ENCODE assay signal across 26 mouse cellular contexts in genomic region chr7:44551731-44552130, GRCm38 (mm10). TPM values are rescaled to one million over a fixed set of nuclear protein-coding genes. Genes with fewer than 3 reads are reported as not detected.
DNase-seq lines count a peak whose midpoint lies in the region; ATAC-seq and TF ChIP-seq lines count a peak whose summit lies in the region.
"Had no signal": no experiment of that assay in that cellular context is flagged by ENCODE, and none has a peak within 500 bp of the region (broad histone marks: within the 10 kb centered on the region; RNA-seq: fewer than 3 reads in every experiment).

No protein-coding gene starts in this region.

- no peak overlapping the region for H3K4me3 ChIP-seq in gastrocnemius, adult 2 months
- 0 out of 2 replicates have a peak overlapping the region, but pooled peaks have one; percentile 84 for H3K4me3 ChIP-seq in limb, embryonic 12.5 days (replicated peaks)
- H3K4me3 ChIP-seq: embryonic facial prominence, embryonic 12.5 days; heart, adult 2 months; heart, embryonic 15.5 days had no signal

- H3K4me1 ChIP-seq in limb, embryonic 12.5 days (replicated peaks) = peaks cover 22% of the 10 kb centered on the region

- intact Hi-C loops in gastrocnemius, adult 2 months (cut with DNase I) = loop anchor here (10.0 kb wide), 1 partner anchor 1163 kb away; the partner anchor contains the start of genes Rpl18 and Sphk2
- intact Hi-C loops in gastrocnemius, postnatal 14 days (cut with DNase I; ENCODE audit: low total_unique reads) = loop anchor here (5.0 kb wide), 1 partner anchor 49 kb away; no protein-coding TSS in a partner anchor

- no peak for ATAC-seq in limb, embryonic 12.5 days (ENCODE audit: insufficient number of reproducible peaks, insufficient read depth, low FRiP score, low TSS enrichment, low read depth)
- ATAC-seq: hindbrain, postnatal 0 days; intestine, postnatal 0 days had no signal

- DNase-seq in cerebellum, adult 11-12 months = peak; percentile 61
- no peak for DNase-seq in cerebellum, postnatal 36 days
- peak; percentile 34 for DNase-seq in gastrocnemius, adult 2 months
- no peak for DNase-seq in gastrocnemius, postnatal 14 days
- DNase-seq in thymus, postnatal 4 days = peak; percentile 30
- DNase-seq in thymus, postnatal 0 days (ENCODE audit: low spot score) = no peak
- DNase-seq in right cerebral cortex, postnatal 14 days = no peak
- DNase-seq: gastrocnemius, postnatal 10 days; heart, adult 2 months; lung, adult 18-20 months; retina, postnatal 1 day; right cerebral cortex, postnatal 4 days; thymus, postnatal 25 days had no signal

- no peak overlapping the region for H3K9ac ChIP-seq in limb, embryonic 12.5 days (replicated peaks)
- H3K9ac ChIP-seq: embryonic facial prominence, embryonic 12.5 days; heart, embryonic 15.5 days had no signal

- no peaks in the 10 kb centered on the region for H3K27me3 ChIP-seq in limb, embryonic 12.5 days
- H3K27me3 ChIP-seq: embryonic facial prominence, embryonic 12.5 days; megakaryocyte, embryonic 14.5 days had no signal

- H3K36me3 ChIP-seq in limb, embryonic 12.5 days = peaks cover 33% of the 10 kb centered on the region

- 82% methylated on average over 22 of the region's 22 CpGs for WGBS in limb, embryonic 12.5 days

- no peak for TF ChIP-seq CTCF in gastrocnemius, adult 2 months (IDR thresholded peaks at IDR 0.05)

- H3K9me3 ChIP-seq in limb, embryonic 12.5 days = peaks cover under 1% of the 10 kb centered on the region; the same call in 1 of the 2 replicates
- H3K9me3 ChIP-seq: embryonic facial prominence, embryonic 12.5 days; heart, embryonic 15.5 days; megakaryocyte, embryonic 14.5 days had no signal

- H3K27ac ChIP-seq in gastrocnemius, adult 2 months = no peak overlapping the region
- H3K27ac ChIP-seq in limb, embryonic 12.5 days = no peak overlapping the region
- H3K27ac ChIP-seq: embryonic facial prominence, embryonic 12.5 days; heart, adult 2 months; heart, embryonic 15.5 days; hindbrain, postnatal 0 days; kidney, postnatal 0 days; stomach, postnatal 0 days had no signal

- H3K4me2 ChIP-seq in limb, embryonic 12.5 days = no peak overlapping the region
- H3K4me2 ChIP-seq: heart, embryonic 15.5 days had no signal

RNA-seq across cellular contexts. Expression of gene Nr1h2, which starts 2.0 kb away (rescaled TPM):
- total RNA-seq in gastrocnemius, adult 2 months (2021) = 10 to 100 TPM; 40.6 to 42.7 TPM
- total RNA-seq in gastrocnemius, postnatal 14 days (2021) = 10 to 100 TPM; 28.0 to 28.2 TPM
- polyA plus RNA-seq in thymus, postnatal 0 days (2015; fragmentation: Nextera tagmentation; extraction: Ambion mirVana) = 96.9 and 101 TPM in 2 replicates
- polyA plus RNA-seq in limb, embryonic 12.5 days (2016; fragmentation: Nextera tagmentation; extraction: Ambion mirVana) = 70.7 and 72.0 TPM in 2 replicates

RNA-seq across cellular contexts. Expression of gene Pold1, which starts 3.1 kb away (rescaled TPM):
- total RNA-seq in gastrocnemius, adult 2 months (2021) = 1 to 10 TPM; 4.1 to 5.1 TPM
- total RNA-seq in gastrocnemius, postnatal 14 days (2021) = 1 to 10 TPM; 7.0 to 7.8 TPM
- polyA plus RNA-seq in thymus, postnatal 0 days (2015; fragmentation: Nextera tagmentation; extraction: Ambion mirVana) = 104 and 118 TPM in 2 replicates
- polyA plus RNA-seq in limb, embryonic 12.5 days (2016; fragmentation: Nextera tagmentation; extraction: Ambion mirVana) = 132 and 140 TPM in 2 replicates

RNA-seq across cellular contexts. Expression of gene Spib, which starts 19.9 kb away (rescaled TPM):
- total RNA-seq in gastrocnemius, adult 2 months (2021) = under 1 TPM in 1 of 2 experiments, not detected in 1; 0.08 TPM
- under 1 TPM; 0.16 to 0.18 TPM for total RNA-seq in gastrocnemius, postnatal 14 days (2021)
- polyA plus RNA-seq in thymus, postnatal 0 days (2015; fragmentation: Nextera tagmentation; extraction: Ambion mirVana) = 16.3 and 17.7 TPM in 2 replicates
- 0.22 and 0.34 TPM in 2 replicates for polyA plus RNA-seq in limb, embryonic 12.5 days (2016; fragmentation: Nextera tagmentation; extraction: Ambion mirVana)
- total RNA-seq: common myeloid progenitor, adult 5-6 weeks had no signal
- polyA plus RNA-seq: embryonic facial prominence, embryonic 12.5 days; hindbrain, postnatal 0 days had no signal

RNA-seq across cellular contexts. Expression of gene Napsa, which starts 20.4 kb away (rescaled TPM):
- under 1 TPM in 1 of 2 experiments, not detected in 1; 0.20 TPM for total RNA-seq in gastrocnemius, adult 2 months (2021)
- total RNA-seq in gastrocnemius, postnatal 14 days (2021) = not detected
- polyA plus RNA-seq in thymus, postnatal 0 days (2015; fragmentation: Nextera tagmentation; extraction: Ambion mirVana) = 11.1 and 11.3 TPM in 2 replicates
- 0.83 and 1.4 TPM in 2 replicates for polyA plus RNA-seq in limb, embryonic 12.5 days (2016; fragmentation: Nextera tagmentation; extraction: Ambion mirVana)
- total RNA-seq: hindbrain, postnatal 0 days; layer of hippocampus, postnatal 25 days had no signal

RNA-seq across cellular contexts. Expression of gene Mybpc2, which starts 27.3 kb away (rescaled TPM):
- 1,000 to 10,000 TPM; 2,660 to 4,973 TPM for total RNA-seq in gastrocnemius, adult 2 months (2021)
- 1,000 to 10,000 TPM; 3,999 to 4,490 TPM for total RNA-seq in gastrocnemius, postnatal 14 days (2021)
- polyA plus RNA-seq in thymus, postnatal 0 days (2015; fragmentation: Nextera tagmentation; extraction: Ambion mirVana) = 0.55 TPM in 2 replicates
- 0.09 and 0.13 TPM in 2 replicates for polyA plus RNA-seq in limb, embryonic 12.5 days (2016; fragmentation: Nextera tagmentation; extraction: Ambion mirVana)
- total RNA-seq: common myeloid progenitor, adult 5-6 weeks; layer of hippocampus, postnatal 25 days; left cerebral cortex, postnatal 25 days had no signal
- polyA plus RNA-seq: erythroblast, embryonic 14.5 days; liver, adult 2 months had no signal

Comparison
In these comparisons a context has a peak if more than half of its experiments do, and no peak if none do; other contexts are left out.
1. DNase-seq: peak in cerebellum, adult 11-12 months (single experiment), gastrocnemius, adult 2 months (single experiment) and thymus, postnatal 4 days (single experiment); none in cerebellum, postnatal 36 days (0 of 2), gastrocnemius, postnatal 14 days (single experiment), thymus, postnatal 0 days (single experiment) and right cerebral cortex, postnatal 14 days (single experiment).